Mouse (Mus musculus) liver, embryonic 13.5 days (tissue): ENCODE measurements around the gene Tbata. TPM values are rescaled to one million over a fixed set of nuclear protein-coding genes. Genes with fewer than 3 reads are reported as not detected.

Experiments
- ATAC-seq: fragments of 200-750 bp; cut with Nextera tagmentation; 2 replicates; pipeline ENCODE4 v1.8.0; 2017; ENCODE audit warnings: low read depth, mild to moderate bottlenecking, moderate number of reproducible peaks, moderate library complexity
- DNase-seq: peaks from one replicate; pipeline ENCODE4 v3.0.0; 2022
- H3K27ac ChIP-seq: fragments of 300-500 bp; sonication (generic); 2 replicates; pipeline ENCODE4 v1.5.1; 2015; ENCODE audit warnings: moderate library complexity, mild to moderate bottlenecking, inconsistent platforms
- H3K27me3 ChIP-seq: fragments of 300-500 bp; sonication (generic); 2 replicates; pipeline ENCODE4 v1.6.1; 2015; ENCODE audit warnings: mild to moderate bottlenecking, inconsistent platforms
- H3K36me3 ChIP-seq: fragments of 300-500 bp; sonication (generic); 2 replicates; pipeline ENCODE4 v1.6.1; 2015; ENCODE audit warnings: mild to moderate bottlenecking, inconsistent platforms
- H3K4me1 ChIP-seq: fragments of 300-500 bp; sonication (generic); replicated peaks from 2 replicates; pipeline ENCODE4 v1.6.1; 2015; ENCODE audit warnings: inconsistent platforms
- H3K4me2 ChIP-seq: fragments of 300-500 bp; sonication (generic); 2 replicates; pipeline ENCODE4 v1.6.1; 2015; ENCODE audit warnings: inconsistent platforms, mild to moderate bottlenecking, moderate library complexity
- H3K4me3 ChIP-seq: fragments of 300-500 bp; sonication (generic); replicated peaks from 2 replicates; pipeline ENCODE4 v1.5.1; 2015; ENCODE audit warnings: mild to moderate bottlenecking, inconsistent platforms
- H3K9ac ChIP-seq: fragments of 300-500 bp; sonication (generic); 2 replicates; pipeline ENCODE4 v1.6.1; 2015; ENCODE audit warnings: mild to moderate bottlenecking, inconsistent platforms
- H3K9me3 ChIP-seq: fragments of 300-500 bp; sonication (generic); replicated peaks from 2 replicates; pipeline ENCODE4 v1.6.1; 2016; ENCODE audit warnings: inconsistent platforms
- WGBS: fragments of 180-500 bp; shearing (Covaris S2); methylation state at CpG from one replicate; pipeline ENCODE4 v1.1.7; 2015; ENCODE audit not compliant: insufficient replicate concordance; 5-methylcytosine and 5-hydroxymethylcytosine counted together
- polyA plus RNA-seq: library from polyadenylated mRNA; unstranded; fragments of >200 nt; fragmentation: Nextera tagmentation; extraction: Ambion mirVana; gene quantifications from 2 replicates; pipeline ENCODE4 v1.2.1, GENCODE M21; 2015

Tbata gene
- not detected in 2 replicates for polyA plus RNA-seq

DNA sequence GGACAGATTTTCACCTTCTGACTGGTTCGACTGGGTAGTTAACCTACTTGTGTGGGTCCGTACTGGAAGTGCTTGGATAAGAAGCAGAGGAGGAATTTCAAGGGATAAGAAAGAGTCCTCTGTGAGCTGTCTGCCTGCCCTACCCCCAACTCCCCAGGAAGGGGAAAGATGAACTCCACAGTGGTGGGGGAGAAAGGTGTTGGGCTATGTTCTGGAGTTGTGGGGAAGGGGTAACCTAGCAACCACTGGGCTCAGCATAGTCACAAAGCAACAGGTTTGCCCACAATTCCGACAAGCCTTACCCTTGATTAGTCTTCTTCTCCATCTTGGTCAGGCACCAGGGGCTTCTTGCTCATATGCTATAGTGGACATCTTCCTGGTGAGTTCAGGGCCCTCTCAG lies at the start of gene Tbata:
TSS of gene Tbata (plus strand) at position 301 of the 400 bp plus-strand sequence.
- no peak for ATAC-seq
- WGBS = 36% methylated on average over 3 of the region's 3 CpGs
- no peak within 1 kb of the TSS for H3K27ac ChIP-seq

DNA sequence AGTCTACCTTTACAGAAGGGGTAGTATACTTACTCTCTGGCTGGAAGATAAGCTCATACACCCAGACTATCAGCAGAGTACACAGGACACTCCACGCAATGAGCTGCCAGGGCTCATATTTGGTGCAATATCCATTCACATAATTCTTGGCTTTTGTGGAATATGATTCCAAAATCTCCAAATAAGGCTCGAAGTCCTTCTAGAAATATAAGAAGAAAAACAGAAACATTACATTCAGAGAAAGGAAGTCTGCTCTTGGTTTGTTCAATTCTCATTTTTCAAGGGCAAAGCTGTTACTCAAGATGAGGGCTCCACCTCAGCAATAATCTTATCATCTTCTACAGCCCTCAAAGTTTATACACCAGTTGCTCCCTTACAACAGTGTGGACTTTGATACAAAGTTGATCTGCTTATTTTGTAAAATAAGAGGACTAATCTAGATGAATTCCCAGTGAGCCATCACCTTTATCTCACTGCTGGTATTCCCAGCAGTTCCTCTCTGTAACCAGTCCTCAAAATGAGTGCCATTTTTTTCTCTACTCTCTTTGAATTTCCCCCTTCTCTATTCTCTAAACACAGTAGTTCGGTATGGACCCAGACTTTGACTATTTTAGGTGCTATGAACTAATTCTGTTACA lies 48.4 kb upstream of the Tbata start:
- peak overlapping the region; percentile 59 for H3K4me2 ChIP-seq
- H3K4me1 ChIP-seq = peaks cover 67% of the 10 kb centered on the region
- peak overlapping the region; percentile 18; the same call in 1 of the 2 replicates for H3K4me3 ChIP-seq
- no peaks in the 10 kb centered on the region for H3K9me3 ChIP-seq
- WGBS = 31% methylated on average over 3 of the region's 3 CpGs
- peak overlapping the region; percentile 24; the same call in 1 of the 2 replicates for H3K9ac ChIP-seq
- H3K27me3 ChIP-seq = no peaks in the 10 kb centered on the region
- H3K27ac ChIP-seq = peak overlapping the region; percentile 94
- H3K36me3 ChIP-seq = peaks cover 11% of the 10 kb centered on the region; the same call in 1 of the 2 replicates
- ATAC-seq (peak; percentile 97), DNase-seq (peak; percentile 42)

More for the DNA sequence above, at the start of gene Tbata:
- no peaks in the 10 kb centered on the region for H3K36me3 ChIP-seq
- H3K4me2 ChIP-seq = no peak within 1 kb of the TSS
- no peak within 1 kb of the TSS for H3K4me3 ChIP-seq
- H3K9ac ChIP-seq = no peak within 1 kb of the TSS
- no peak for DNase-seq
- H3K9me3 ChIP-seq = no peaks in the 10 kb centered on the region
- peaks cover 46% of the 10 kb centered on the region for H3K27me3 ChIP-seq
- H3K4me1 ChIP-seq = peaks cover 4% of the 10 kb centered on the region; the same call in 1 of the 2 replicates

DNA sequence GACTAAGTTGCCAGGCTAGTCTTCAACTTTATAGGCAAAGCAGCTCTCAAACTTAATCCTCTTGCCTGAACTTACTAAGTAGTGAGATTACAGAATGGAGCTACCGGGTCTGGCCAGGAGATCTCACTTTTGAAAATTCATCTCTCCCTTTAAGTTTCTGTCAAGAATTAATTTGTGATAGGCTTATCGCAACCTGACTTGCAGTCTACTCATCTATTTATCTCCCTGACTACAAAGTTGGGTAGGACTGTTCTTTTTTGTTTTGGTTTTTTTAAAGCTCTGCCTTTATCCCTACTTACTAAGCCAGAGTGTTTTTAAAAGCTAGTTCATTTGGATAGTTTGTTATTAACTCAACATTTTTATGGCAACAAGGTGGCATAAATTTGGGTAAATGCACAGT lies 47.3 kb upstream of the Tbata start:
- peaks cover 71% of the 10 kb centered on the region for H3K4me1 ChIP-seq
- H3K4me2 ChIP-seq = peak overlapping the region; percentile 59
- ATAC-seq (peak; percentile 14; the same call in 1 of the 2 replicates), DNase-seq (peak; percentile 6)
- H3K9ac ChIP-seq = peak overlapping the region; percentile 24; the same call in 1 of the 2 replicates
- H3K27me3 ChIP-seq = no peaks in the 10 kb centered on the region
- H3K4me3 ChIP-seq = no peak overlapping the region; the same call in 1 of the 2 replicates
- WGBS = 39% methylated on average over 2 of the region's 2 CpGs
- no peaks in the 10 kb centered on the region for H3K9me3 ChIP-seq
- H3K27ac ChIP-seq = peak overlapping the region; percentile 94
- H3K36me3 ChIP-seq = peaks cover 11% of the 10 kb centered on the region; the same call in 1 of the 2 replicates

DNA sequence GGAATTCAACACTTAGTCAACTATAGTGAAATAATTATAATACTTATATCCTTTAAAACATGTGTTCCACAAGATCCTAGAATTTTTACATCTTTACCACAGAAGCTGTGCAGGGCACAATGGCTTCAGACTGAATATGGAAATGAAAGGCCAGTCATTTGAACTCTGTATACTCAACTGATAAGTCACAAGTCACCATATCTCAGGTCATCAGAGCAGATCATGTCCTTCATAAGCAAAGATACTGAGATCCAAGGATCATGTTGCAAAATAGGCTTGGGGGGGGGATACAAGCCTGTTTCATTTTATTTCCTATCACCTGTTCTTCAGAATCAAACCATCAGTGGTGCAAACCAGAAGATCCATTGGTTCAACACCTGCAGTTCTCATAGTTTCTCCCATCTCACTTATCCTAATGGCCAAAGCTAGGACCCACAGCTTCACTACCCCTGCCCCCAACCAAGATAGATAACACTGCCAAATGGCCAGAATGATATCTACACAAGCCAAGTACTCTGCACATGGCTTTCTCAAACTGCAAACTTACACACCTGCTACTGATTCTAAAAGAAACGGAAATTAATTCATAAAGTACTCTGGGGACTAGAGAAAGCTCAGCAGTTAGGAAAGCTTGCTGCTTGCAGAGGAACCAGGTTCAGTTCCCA lies 42.9 kb upstream of the Tbata start:
- peak; percentile 67 for ATAC-seq
- 41% methylated on average over 1 of the region's 1 CpGs for WGBS

DNA sequence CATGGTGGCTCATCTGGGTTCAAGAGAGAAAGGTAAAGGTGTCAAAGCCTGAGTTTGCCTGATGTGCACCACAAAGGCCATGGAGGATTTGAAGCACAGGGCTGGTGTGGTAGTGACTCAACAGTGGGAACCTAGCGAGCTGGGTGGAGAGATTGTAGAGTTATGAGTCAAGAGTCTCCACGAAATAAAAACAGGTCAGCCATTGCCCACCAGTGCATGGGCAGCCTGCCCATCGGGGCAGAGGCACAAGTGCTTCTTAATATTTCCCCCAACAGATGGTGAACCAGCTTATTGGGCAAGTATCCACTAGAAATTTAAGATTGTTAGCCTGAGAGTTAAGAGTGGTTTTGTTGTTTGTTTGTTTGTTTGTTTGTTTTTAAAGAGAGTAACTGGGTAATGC lies 40.8 kb upstream of the Tbata start:
- ATAC-seq = no peak
- Histone ChIP-seq H3K9me3 (no peaks in the 10 kb centered on the region), H3K36me3 (0 out of 2 replicates have a peak, but pooled peaks cover 2% of the 10 kb centered on the region), H3K4me3 (no peak overlapping the region), H3K4me1 (peaks cover 28% of the 10 kb centered on the region), H3K27ac (no peak overlapping the region), H3K27me3 (no peaks in the 10 kb centered on the region), H3K9ac (no peak overlapping the region), H3K4me2 (no peak overlapping the region)
- no peak for DNase-seq
- WGBS = 73% methylated on average over 3 of the region's 3 CpGs

More for the DNA sequence above, 42.9 kb upstream of the Tbata start:
- no peak overlapping the region for H3K4me2 ChIP-seq
- no peaks in the 10 kb centered on the region for H3K27me3 ChIP-seq
- no peak overlapping the region for H3K9ac ChIP-seq
- H3K9me3 ChIP-seq = no peaks in the 10 kb centered on the region
- 0 out of 2 replicates have a peak, but pooled peaks cover 2% of the 10 kb centered on the region for H3K36me3 ChIP-seq
- H3K4me3 ChIP-seq = no peak overlapping the region
- peak overlapping the region; percentile 40 for H3K27ac ChIP-seq
- H3K4me1 ChIP-seq = peaks cover 40% of the 10 kb centered on the region
- DNase-seq = no peak

DNA sequence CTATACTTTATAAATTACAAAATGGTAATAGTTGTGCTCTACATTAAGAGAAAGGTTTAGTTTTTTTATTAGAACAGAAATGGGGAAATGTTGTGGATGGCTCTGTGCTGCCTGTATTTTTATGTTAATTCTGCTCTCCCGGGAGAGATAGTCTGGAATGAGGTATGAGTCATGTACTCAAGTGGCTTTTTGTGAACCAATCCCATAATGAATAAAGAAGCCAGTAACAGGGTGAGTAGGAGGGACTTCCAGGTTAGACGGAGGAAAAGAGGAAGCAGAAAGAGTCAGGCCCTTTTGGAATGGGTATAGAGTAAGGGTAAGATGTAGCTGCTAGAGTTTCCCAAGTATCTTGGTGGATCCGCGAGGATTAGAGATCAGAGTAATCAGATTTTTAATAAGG lies 37.7 kb upstream of the Tbata start:
- 56% methylated on average over 4 of the region's 4 CpGs for WGBS
- Histone ChIP-seq H3K36me3 (no peaks in the 10 kb centered on the region), H3K27me3 (no peaks in the 10 kb centered on the region), H3K9ac (no peak overlapping the region), H3K27ac (no peak overlapping the region), H3K4me1 (peaks cover 17% of the 10 kb centered on the region), H3K9me3 (no peaks in the 10 kb centered on the region), H3K4me3 (no peak overlapping the region), H3K4me2 (no peak overlapping the region)
- ATAC-seq (no peak), DNase-seq (no peak)

DNA sequence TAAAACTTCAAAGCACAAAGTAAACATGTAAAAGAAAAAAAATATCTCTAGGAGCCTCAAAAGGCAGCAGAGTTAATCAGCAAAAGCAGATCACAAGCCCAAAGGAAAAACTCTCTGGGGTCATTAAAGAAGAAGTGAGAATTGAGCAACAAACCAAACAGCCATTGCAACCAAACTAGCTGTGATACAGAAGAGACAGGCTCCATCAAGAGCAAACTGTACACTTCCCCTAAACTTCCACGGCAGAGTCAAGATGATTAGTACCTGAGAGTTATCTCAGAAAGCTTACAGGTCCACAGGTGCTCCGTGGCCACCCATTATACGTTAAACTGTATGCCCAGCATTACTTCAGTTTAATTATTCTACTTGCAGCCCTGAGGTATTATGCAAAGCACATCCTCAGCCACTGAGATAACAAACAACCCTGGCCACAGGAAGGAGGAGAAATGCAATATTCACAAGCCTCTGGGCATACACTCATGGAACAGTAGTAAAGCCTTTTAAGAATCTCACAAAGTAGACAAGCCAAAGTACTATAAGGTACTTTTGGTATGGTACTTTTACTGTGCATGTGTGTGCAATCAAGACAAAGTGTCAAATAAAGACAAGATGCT lies 36.4 kb upstream of the Tbata start:
- Histone ChIP-seq H3K36me3 (peaks cover 4% of the 10 kb centered on the region; the same call in 1 of the 2 replicates), H3K4me3 (no peak overlapping the region), H3K27ac (no peak overlapping the region), H3K9me3 (no peaks in the 10 kb centered on the region), H3K4me1 (peaks cover 12% of the 10 kb centered on the region; the same call in 1 of the 2 replicates), H3K4me2 (no peak overlapping the region), H3K9ac (no peak overlapping the region), H3K27me3 (no peaks in the 10 kb centered on the region)
- 36% methylated on average over 3 of the region's 3 CpGs for WGBS
- ATAC-seq (no peak), DNase-seq (no peak)

DNA sequence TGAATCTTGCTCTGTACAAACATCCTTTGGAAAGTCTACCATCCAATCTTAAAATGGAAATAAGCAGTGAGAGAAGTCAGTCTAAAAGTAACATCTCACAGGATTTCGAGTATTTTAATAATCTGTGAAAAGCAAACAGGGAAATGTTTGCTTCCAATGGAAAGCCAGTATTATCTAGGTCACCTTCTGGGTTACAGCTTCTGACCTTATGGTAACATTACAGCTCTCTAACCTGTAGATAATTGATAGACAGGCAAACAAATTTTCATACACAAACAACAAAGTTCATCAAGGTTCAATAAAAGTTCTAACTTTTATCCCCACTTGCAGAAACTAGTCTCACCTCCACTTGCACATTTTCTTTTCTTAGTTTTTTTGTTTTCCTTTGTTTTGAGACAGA lies 34.2 kb upstream of the Tbata start:
- Histone ChIP-seq H3K9ac (no peak overlapping the region), H3K4me3 (no peak overlapping the region), H3K36me3 (peaks cover 6% of the 10 kb centered on the region; the same call in 1 of the 2 replicates), H3K27ac (no peak overlapping the region), H3K4me2 (no peak overlapping the region), H3K27me3 (no peaks in the 10 kb centered on the region), H3K4me1 (peaks cover 20% of the 10 kb centered on the region; the same call in 1 of the 2 replicates), H3K9me3 (no peaks in the 10 kb centered on the region)
- no peak for DNase-seq
- ATAC-seq = no peak
- WGBS = 30% methylated on average over 1 of the region's 1 CpGs

DNA sequence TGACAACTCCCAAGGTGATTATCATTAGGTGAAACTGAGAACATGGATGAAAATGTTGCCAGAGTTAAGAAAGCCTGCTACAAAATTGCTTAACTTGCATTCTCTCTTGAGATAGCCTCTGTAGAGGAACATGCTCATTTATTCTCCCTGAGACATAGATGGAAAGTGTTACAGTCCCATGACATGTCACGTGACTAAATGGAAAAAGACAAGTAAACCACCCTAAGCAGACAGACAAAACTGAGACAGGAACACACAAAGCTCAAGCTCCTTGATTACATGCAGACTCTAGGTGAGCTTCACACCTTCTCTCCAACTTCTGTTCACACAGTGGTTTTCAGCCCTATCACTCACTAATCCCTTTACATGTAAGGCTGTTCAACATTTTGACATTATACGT lies 28.4 kb upstream of the Tbata start:
- H3K27me3 ChIP-seq = no peaks in the 10 kb centered on the region
- H3K9me3 ChIP-seq = no peaks in the 10 kb centered on the region
- ATAC-seq (no peak), DNase-seq (no peak)
- no peak overlapping the region for H3K4me3 ChIP-seq
- H3K36me3 ChIP-seq = peaks cover 6% of the 10 kb centered on the region; the same call in 1 of the 2 replicates
- H3K9ac ChIP-seq = no peak overlapping the region
- no peak overlapping the region for H3K27ac ChIP-seq
- peaks cover 40% of the 10 kb centered on the region for H3K4me1 ChIP-seq
- no peak overlapping the region for H3K4me2 ChIP-seq
- WGBS = 72% methylated on average over 2 of the region's 2 CpGs

DNA sequence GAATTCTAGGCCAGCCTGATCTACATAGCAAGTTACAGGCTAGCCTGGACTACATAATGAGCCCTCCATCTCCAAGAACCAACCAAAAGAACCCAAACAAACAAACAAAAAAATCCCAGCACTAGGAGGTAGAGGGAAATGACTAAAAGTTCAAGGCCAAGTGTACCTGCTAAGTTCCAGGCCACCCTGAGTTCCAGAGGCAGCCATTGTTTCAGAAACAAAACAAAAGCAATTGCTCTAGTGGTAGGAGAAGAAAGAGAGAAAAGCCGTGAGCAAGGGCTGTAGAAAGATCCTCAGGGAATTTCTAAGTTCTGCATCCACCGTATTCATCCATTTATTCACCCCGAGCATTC lies 26.0 kb upstream of the Tbata start:
- Histone ChIP-seq H3K27me3 (no peaks in the 10 kb centered on the region), H3K36me3 (0 out of 2 replicates have a peak, but pooled peaks cover 2% of the 10 kb centered on the region), H3K4me1 (peaks cover 60% of the 10 kb centered on the region), H3K27ac (peak overlapping the region; percentile 85), H3K9ac (peak overlapping the region; percentile 85), H3K4me3 (peak overlapping the region; percentile 94), H3K9me3 (no peaks in the 10 kb centered on the region), H3K4me2 (peak overlapping the region; percentile 100)
- ATAC-seq = no peak
- no peak for DNase-seq
- 9% methylated on average over 3 of the region's 3 CpGs for WGBS

DNA sequence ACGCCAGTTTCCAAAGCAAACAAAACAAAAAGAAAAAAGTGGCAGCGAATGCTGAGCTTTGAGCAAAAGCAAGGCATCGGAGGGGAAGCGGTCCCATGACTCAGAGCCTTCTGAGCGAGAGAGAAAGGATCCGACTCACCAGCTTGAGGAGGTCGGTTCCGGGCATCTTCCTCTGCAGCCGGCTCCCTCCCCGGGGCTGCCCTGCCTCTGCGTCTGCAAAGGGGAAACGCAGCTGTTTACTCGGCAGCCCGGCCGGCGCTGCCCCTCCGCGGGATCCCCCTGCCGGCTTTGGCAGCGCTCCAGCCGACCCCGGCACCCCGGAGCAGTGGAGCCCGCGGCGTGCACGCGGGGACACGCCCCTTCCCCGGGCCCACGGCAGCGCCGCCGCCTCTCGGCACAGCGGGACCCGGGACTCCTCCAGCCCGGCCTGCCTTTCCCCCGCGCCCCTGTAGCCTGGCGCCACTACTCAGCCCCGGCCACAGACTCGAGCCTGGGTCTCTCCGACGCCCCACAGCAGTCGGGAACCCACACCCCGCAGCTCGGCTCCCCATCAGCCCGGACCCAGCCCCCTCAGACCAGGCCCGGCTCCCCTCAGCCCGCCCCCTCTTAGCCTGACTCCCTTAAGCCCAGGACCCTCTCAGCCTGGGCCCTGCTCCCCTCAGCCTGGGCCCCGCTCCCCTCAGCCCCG lies 25.5 kb upstream of the Tbata start:
- Histone ChIP-seq H3K4me1 (peaks cover 62% of the 10 kb centered on the region), H3K27ac (peak overlapping the region; percentile 85)
- ATAC-seq = peak; percentile 17

More for the DNA sequence above, 25.5 kb upstream of the Tbata start:
- Histone ChIP-seq H3K4me2 (peak overlapping the region; percentile 100), H3K9ac (peak overlapping the region; percentile 85), H3K4me3 (peak overlapping the region; percentile 94), H3K9me3 (no peaks in the 10 kb centered on the region), H3K36me3 (0 out of 2 replicates have a peak, but pooled peaks cover under 1% of the 10 kb centered on the region), H3K27me3 (no peaks in the 10 kb centered on the region)
- 1% methylated on average over 51 of the region's 53 CpGs for WGBS
- peak; percentile 39 for DNase-seq
